Mouse (Mus musculus) spleen, adult 2 months (tissue): ENCODE measurements around the gene Gm14412. TPM values are rescaled to one million over a fixed set of nuclear protein-coding genes. Genes with fewer than 3 reads are reported as not detected.

Experiments
- polyA plus RNA-seq: library from polyadenylated mRNA; depleted of rRNA; stranded (reverse); fragments of >200 nt; gene quantifications from 2 replicates; pipeline ENCODE4 v1.2.3, GENCODE M21; 2012; rRNA removed

Gene Gm14412
- polyA plus RNA-seq, 1 experiment = not detected

Other genes with a start within 250 kb of the Gm14412 start
- not detected in 2 replicates for gene Gm14401, start 250.0 kb downstream of the Gm14412 start, polyA plus RNA-seq
- gene Gm14410, start 117.9 kb downstream of the Gm14412 start, polyA plus RNA-seq = 0.87 and 1.1 TPM in 2 replicates
- not detected in 2 replicates for gene Gm14409, start 57.3 kb downstream of the Gm14412 start, polyA plus RNA-seq
- gene Gm14418, start 74.0 kb upstream of the Gm14412 start, polyA plus RNA-seq = 0.33 TPM in 1 of 2 replicates, not detected in the other
- 0.97 and 1.1 TPM in 2 replicates for gene Zfp970, start 140.4 kb upstream of the Gm14412 start, polyA plus RNA-seq
- gene Gm14403, start 173.9 kb upstream of the Gm14412 start, polyA plus RNA-seq = 0.07 and 0.15 TPM in 2 replicates